Mouse (Mus musculus) cerebellum, adult 8-10 months (tissue): Measurements from ENCODE around the gene Rpl18.
A peak's percentile ranks its signal among the peaks of the same experiment; 100 is the strongest.

Source experiments
- DNase-seq: peaks from one replicate; pipeline ENCODE4 v3.0.0; 2022

Gene Rpl18

GRCm38 (mm10) chr7:45715090-45715708, at the start of gene Rpl18:
Gene Rpl18, plus strand, starts transcription at chr7:45715457.
- DNase-seq: peak; percentile 96

DNA sequence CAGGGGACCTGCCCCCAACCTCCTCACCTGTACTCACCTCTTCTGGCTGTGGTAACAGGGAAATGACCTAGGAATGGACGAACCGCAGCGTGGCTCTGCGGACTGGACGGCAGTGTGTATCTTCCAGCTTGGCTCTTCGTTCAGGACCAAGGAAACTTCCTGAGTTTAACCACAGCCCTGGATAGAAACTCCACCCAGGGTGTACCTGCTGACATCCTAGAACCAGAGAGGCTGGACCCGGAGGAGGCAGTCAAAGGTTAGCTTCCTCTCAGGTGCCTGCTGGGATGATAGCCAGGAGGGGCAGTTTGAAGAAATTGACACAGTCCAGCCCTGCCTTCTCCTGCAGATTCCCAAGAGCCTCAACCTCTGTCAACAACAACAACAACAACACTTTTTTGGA, 49.1 kb upstream of the Rpl18 start, which contains the start of gene Fut2:
Gene Fut2, minus strand, starts transcription at position 234 of the 400 bp plus-strand sequence.
- no peak for DNase-seq

- no peak for DNase-seq
Measured at GRCm38 (mm10) chr7:45667761-45668160, 47.5 kb upstream of the Rpl18 start.

DNA sequence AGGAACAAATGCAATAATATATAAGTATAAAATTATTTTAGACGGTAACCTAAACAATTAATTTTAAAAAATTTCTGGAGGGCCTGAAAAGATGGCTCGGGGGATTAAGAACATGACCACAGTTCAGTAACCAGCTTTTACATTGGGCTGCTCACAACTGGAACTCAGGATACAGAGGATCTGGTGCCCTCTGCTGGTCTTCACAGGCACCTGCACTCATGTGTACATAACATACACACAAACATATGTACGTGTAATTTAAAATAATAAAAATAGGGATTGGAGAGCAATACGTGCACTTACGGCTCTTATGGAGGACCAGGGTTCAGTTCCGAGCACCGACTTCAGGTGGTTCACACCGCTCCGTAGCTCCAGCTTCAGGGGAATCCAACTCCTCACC, 46.3 kb upstream of the Rpl18 start:
- DNase-seq: no peak

GRCm38 (mm10) chr7:45677627-45678295, 37.5 kb upstream of the Rpl18 start:
- no peak for DNase-seq

DNA sequence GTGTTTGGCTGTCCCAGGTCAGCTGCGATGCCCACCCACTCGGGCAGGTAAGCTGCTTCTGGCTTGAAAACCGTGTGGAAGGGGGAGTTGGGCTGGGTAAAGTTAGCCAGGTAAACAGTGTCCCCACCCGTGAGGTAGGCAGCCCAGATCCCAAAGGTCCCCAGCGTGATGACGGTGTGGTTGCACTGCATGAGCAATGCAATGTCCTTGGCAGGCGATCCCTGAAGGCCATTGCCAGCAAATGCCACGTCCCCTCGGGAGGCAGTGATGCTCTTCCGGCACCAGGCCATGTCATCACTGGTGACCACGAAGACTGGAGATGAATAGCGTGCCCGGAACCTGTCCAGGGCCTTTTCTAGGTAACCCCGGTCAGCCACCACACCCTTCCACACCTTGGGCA, 36.7 kb upstream of the Rpl18 start:
- no peak for DNase-seq

- no peak for DNase-seq
Measured at GRCm38 (mm10) chr7:45679966-45680621, 35.2 kb upstream of the Rpl18 start.

GRCm38 (mm10) chr7:45681046-45681736, 34.1 kb upstream of the Rpl18 start:
- peak; percentile 44 for DNase-seq

- DNase-seq: peak; percentile 85
Measured at GRCm38 (mm10) chr7:45682144-45683126, 32.8 kb upstream of the Rpl18 start.

- no peak for DNase-seq
Measured at GRCm38 (mm10) chr7:45683396-45684050, 31.7 kb upstream of the Rpl18 start, which contains the start of gene Ntn5. Gene Ntn5, plus strand, starts transcription at chr7:45684022.

GRCm38 (mm10) chr7:45685811-45686210, 29.4 kb upstream of the Rpl18 start:
- DNase-seq: no peak

GRCm38 (mm10) chr7:45686841-45687240, 28.4 kb upstream of the Rpl18 start:
- DNase-seq: no peak

DNA sequence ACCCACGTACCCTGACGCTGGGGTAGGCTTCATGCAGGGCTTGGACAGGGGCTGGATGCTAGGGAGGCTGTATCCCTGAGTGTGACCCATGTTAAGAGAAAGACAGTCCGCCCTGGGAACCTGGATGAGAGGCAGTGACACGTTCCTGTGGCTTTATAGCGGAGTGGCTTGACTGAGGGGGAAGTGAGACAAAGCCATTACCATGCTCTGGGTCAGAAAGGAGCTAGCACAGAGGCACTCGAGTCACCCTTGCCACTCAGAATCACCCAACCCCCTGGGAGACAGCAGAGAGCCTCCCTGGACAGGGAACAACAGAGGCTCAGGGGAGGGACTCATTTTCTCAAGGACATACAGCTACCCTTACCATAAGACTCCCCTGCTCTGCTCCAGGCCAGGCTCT, 26.2 kb upstream of the Rpl18 start:
- no peak for DNase-seq

DNA sequence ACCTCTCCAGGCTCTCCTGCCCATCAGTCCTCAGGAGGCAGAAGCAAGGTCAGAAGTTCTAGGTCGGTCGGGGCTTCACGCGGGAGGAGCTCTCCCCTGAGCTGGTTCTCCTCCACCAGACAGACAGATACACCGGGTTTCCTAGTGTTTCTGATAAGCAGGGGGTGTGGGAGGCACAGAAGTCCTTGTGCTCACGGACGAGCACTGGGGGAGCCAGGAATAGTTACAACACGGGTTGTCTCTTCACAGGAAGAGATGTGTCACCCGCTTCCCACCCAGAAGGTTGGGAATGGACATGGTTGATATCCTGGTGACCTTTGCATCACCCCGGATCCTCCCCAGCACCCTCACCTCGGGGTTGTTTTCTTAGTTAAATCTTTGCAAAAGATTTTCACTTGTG, 25.5 kb upstream of the Rpl18 start:
- no peak for DNase-seq

- no peak for DNase-seq
Measured at GRCm38 (mm10) chr7:45692364-45692763, 22.9 kb upstream of the Rpl18 start.

DNA sequence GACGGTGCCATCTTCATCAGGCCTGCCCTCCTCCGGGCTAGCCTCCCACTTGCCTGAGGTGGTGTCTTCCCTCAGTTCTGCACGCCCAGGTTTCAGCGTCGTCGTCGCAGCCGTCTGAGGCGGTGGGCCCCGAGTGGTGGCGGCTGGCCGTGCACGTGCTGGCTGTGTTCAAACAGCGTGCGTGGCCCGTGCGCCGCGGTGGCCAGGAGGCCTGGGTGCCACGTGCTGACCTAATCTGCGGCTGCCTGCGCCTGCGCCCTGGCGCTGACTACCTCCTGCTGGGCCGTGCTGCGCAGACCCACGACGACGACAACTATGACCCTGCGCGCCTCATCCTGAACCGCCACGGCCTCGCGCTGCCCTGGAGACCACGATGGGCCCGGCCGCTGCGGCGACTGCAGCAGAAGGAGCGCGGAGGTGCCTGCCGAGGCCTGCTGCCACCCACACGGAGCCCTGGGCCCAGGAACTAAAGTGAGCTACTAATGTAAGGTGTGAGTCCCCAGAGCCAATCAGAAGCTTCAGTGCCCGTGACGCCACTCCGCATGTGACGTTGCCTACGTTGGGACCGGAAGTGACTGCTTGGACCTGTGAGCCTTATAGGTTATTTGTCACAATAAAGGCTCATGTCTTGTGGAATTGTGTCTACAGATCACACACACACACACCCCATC, 21.2 kb upstream of the Rpl18 start, which contains the start of gene Sec1:
Gene Sec1, minus strand, starts transcription at position 482 of the 671 bp plus-strand sequence.
- DNase-seq: no peak

- DNase-seq: no peak
Measured at GRCm38 (mm10) chr7:45695098-45695497, 20.2 kb upstream of the Rpl18 start.

- peak; percentile 32 for DNase-seq
Measured at GRCm38 (mm10) chr7:45697894-45698293, 17.4 kb upstream of the Rpl18 start.

- DNase-seq: peak; percentile 54
Measured at GRCm38 (mm10) chr7:45699523-45700141, 15.6 kb upstream of the Rpl18 start, which contains the start of gene Car11. Gene Car11, plus strand, starts transcription at chr7:45699843.

DNA sequence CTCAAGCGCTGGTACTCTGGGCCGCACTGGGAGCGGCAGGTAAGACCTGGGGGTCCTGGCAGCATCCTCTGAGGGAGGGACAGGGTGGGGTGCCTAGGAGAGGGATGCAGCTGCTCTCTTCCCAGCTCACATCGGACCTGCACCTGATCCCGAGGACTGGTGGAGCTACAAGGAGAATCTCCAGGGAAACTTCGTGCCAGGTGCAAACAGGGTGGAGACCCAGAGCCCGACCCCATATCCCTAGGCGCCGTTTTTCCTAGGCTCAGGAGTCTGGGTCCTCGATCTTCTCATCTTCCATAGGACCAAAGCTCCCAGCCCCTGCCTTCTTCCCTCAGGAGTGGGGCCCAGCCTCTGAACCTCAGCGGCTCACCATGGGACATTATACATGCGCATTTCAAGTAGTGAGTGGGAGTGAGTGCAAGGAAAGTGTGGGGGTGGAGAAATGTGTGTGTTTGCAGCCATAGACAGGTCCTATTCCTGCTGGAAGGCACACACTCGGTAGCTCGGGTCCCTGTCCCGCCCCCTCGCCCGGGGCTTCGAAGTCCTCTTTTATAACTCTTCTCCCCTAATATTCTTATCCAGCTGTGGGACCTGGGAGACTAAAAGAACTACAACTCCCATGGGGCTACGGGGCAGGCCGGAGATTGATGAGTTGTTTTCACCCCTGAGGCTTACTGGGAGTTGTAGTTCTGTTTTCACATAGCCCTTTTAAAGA, 14.8 kb upstream of the Rpl18 start:
- DNase-seq: peak; percentile 81
